Mouse (Mus musculus) ES-E14 (cell line): ENCODE results near the gene Snrpa.

Source experiments
- MAFK ChIP-seq: IDR thresholded peaks from 2 replicates; pipeline ENCODE4 v1.6.1; 2014; ENCODE audit warnings: mild to moderate bottlenecking, low read depth, low read length, inconsistent platforms; ENCODE audit not compliant: insufficient read depth
- ZNF384 ChIP-seq: IDR thresholded peaks from 2 replicates; pipeline ENCODE4 v1.6.1; 2012; ENCODE audit warnings: low read depth, low read length, inconsistent platforms

DNA sequence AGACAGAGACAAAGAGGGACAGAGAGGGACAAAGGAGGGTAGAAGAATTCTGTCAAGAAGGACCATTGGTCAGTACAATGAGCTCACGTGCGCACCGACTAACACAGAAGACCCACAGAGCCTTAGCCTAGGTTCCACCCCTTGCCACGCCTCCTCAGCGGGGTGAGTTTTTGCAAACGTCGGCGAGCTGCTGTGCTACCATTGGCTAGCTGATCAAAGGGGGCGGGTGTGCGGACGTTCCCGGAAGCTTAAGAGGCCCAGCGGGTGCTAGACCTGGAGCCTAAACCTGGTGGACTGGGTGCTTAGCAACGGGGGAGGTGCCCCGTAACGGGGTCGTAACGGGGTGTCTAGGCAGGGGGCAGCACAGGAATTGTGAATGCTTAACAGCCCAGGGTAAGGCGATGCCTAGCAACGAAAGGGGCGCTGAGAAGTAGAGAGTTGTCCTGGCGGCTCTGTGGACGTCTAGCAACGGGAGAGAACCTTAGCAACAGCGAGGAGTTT is 36.8 kb upstream of the Snrpa start, which contains the start of gene Coq8b:
- TF ChIP-seq ZNF384: no peak
- TF ChIP-seq MAFK: no peak
